Mouse (Mus musculus) midbrain, embryonic 10.5 days (tissue): Measurements from ENCODE around the gene Ccdc30. TPM values are rescaled to one million over a fixed set of nuclear protein-coding genes. Genes with fewer than 3 reads are reported as not detected.

Experiments
- DNase-seq: peaks from one replicate; pipeline ENCODE4 v3.0.0-alpha.2; 2017; ENCODE audit warnings: low spot score
- H3K27ac ChIP-seq: fragments of 300-500 bp; sonication (generic); replicated peaks from 2 replicates; pipeline ENCODE4 v1.5.1; 2016; ENCODE audit warnings: mild to moderate bottlenecking
- H3K27me3 ChIP-seq: fragments of 300-500 bp; sonication (generic); 2 replicates; pipeline ENCODE4 v1.6.1; 2016; ENCODE audit warnings: low read depth, mild to moderate bottlenecking; ENCODE audit not compliant: poor library complexity, severe bottlenecking
- H3K36me3 ChIP-seq: fragments of 300-500 bp; sonication (generic); 2 replicates; pipeline ENCODE4 v1.6.1; 2016; ENCODE audit warnings: mild to moderate bottlenecking, moderate library complexity
- H3K4me1 ChIP-seq: fragments of 300-500 bp; sonication (generic); 2 replicates; pipeline ENCODE4 v1.6.1; 2016
- H3K4me3 ChIP-seq: fragments of 300-500 bp; sonication (generic); 2 replicates; pipeline ENCODE4 v1.5.1; 2016; ENCODE audit warnings: mild to moderate bottlenecking, moderate library complexity
- H3K9me3 ChIP-seq: fragments of 300-500 bp; sonication (generic); replicated peaks from 2 replicates; pipeline ENCODE4 v1.6.1; 2016; ENCODE audit warnings: mild to moderate bottlenecking
- WGBS: fragments of 180-500 bp; shearing (Covaris S2); methylation state at CpG from one replicate; pipeline ENCODE4 v1.1.7; 2016; 5-methylcytosine and 5-hydroxymethylcytosine counted together
- polyA plus RNA-seq: library from polyadenylated mRNA; unstranded; fragments of >200 nt; fragmentation: Nextera tagmentation; extraction: Ambion mirVana; gene quantifications from 2 replicates; pipeline ENCODE4 v1.2.1, GENCODE M21; 2016

Ccdc30 gene
- polyA plus RNA-seq, 1 experiment from 2014 or later: 9.1 TPM

GRCm38 (mm10) chr4:119441836-119442235 is 26.5 kb upstream of the Ccdc30 start:
- H3K4me1 ChIP-seq: peaks cover 5% of the 10 kb centered on the region
- no peaks in the 10 kb centered on the region for H3K9me3 ChIP-seq
- H3K36me3 ChIP-seq: no peaks in the 10 kb centered on the region
- DNase-seq: no peak
- H3K27me3 ChIP-seq: no peaks in the 10 kb centered on the region
- 94% methylated on average over 4 of the region's 4 CpGs for WGBS
- no peak overlapping the region for H3K27ac ChIP-seq
- no peak overlapping the region for H3K4me3 ChIP-seq

GRCm38 (mm10) chr4:119437936-119438335 is 22.6 kb upstream of the Ccdc30 start:
- peaks cover 9% of the 10 kb centered on the region; the same call in 1 of the 2 replicates for H3K9me3 ChIP-seq
- DNase-seq: no peak
- H3K4me1 ChIP-seq: peaks cover 5% of the 10 kb centered on the region
- 91% methylated on average over 2 of the region's 2 CpGs for WGBS
- H3K27ac ChIP-seq: no peak overlapping the region
- no peaks in the 10 kb centered on the region for H3K36me3 ChIP-seq
- no peaks in the 10 kb centered on the region for H3K27me3 ChIP-seq
- no peak overlapping the region for H3K4me3 ChIP-seq

- Histone ChIP-seq H3K4me1 (no peaks in the 10 kb centered on the region), H3K27ac (no peak overlapping the region), H3K36me3 (no peaks in the 10 kb centered on the region), H3K4me3 (no peak overlapping the region), H3K9me3 (peaks cover 3% of the 10 kb centered on the region; the same call in 1 of the 2 replicates), H3K27me3 (peaks cover 6% of the 10 kb centered on the region; the same call in 1 of the 2 replicates)
- no peak for DNase-seq
- WGBS: 40% methylated on average over 5 of the region's 5 CpGs
These were observed 15.4 kb upstream of the Ccdc30 start for GRCm38 (mm10) chr4:119430678-119431077.

DNA sequence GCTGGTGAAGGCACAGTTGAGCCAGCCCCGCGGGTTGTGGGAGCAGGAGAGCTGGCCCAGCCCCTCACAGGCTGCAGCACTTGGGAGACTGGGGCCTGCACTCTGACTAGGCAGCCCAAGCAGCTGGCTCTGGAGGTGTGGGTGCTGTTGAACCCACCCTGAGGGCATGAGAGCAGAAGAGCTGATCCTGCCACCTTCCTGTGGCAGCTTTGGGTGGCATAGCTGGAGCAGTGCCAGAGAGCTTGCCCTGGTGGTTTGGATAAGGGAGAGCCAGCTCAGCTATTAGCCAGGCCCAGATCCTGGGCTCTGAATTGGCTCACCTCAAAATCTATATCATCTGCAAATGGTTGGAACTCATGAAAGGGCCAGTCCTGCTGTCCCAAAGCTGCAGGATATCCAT is 12.4 kb upstream of the Ccdc30 start:
- peaks cover 8% of the 10 kb centered on the region for H3K4me1 ChIP-seq
- WGBS: 54% methylated on average over 2 of the region's 2 CpGs
- DNase-seq: no peak
- H3K36me3 ChIP-seq: no peaks in the 10 kb centered on the region
- H3K27me3 ChIP-seq: peaks cover 31% of the 10 kb centered on the region
- no peak overlapping the region for H3K4me3 ChIP-seq
- H3K27ac ChIP-seq: no peak overlapping the region
- H3K9me3 ChIP-seq: no peaks in the 10 kb centered on the region

DNA sequence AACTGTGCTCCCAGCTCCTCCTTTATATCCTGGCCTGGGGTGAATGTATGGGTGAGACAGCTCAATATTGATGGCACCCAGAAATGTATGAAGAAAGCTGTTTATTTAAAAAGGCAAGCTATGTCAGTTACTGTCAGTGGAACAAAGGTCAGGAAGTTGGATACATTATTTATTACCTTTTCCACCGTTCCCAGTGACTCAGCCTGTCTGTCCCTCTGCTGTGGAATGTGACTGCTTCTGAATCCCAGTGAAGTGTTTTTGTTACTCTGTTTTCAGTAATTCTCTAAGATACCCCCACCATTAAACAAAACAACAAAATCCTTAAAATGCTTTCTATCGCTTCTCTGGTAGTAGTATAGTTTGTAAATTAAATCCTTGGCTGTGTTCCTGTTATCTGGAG is 10.3 kb upstream of the Ccdc30 start:
- 83% methylated on average over 2 of the region's 2 CpGs for WGBS

GRCm38 (mm10) chr4:119425077-119425476 is 9.8 kb upstream of the Ccdc30 start:
- Histone ChIP-seq H3K9me3 (no peaks in the 10 kb centered on the region), H3K4me1 (peaks cover 20% of the 10 kb centered on the region), H3K27ac (no peak overlapping the region), H3K4me3 (no peak overlapping the region), H3K36me3 (no peaks in the 10 kb centered on the region), H3K27me3 (peaks cover 31% of the 10 kb centered on the region)
- DNase-seq: no peak
- WGBS: 91% methylated on average over 2 of the region's 2 CpGs

More for the DNA sequence above, 10.3 kb upstream of the Ccdc30 start:
- Histone ChIP-seq H3K36me3 (no peaks in the 10 kb centered on the region), H3K4me1 (peaks cover 20% of the 10 kb centered on the region), H3K27ac (no peak overlapping the region), H3K4me3 (no peak overlapping the region), H3K9me3 (no peaks in the 10 kb centered on the region), H3K27me3 (peaks cover 31% of the 10 kb centered on the region)
- DNase-seq: no peak

DNA sequence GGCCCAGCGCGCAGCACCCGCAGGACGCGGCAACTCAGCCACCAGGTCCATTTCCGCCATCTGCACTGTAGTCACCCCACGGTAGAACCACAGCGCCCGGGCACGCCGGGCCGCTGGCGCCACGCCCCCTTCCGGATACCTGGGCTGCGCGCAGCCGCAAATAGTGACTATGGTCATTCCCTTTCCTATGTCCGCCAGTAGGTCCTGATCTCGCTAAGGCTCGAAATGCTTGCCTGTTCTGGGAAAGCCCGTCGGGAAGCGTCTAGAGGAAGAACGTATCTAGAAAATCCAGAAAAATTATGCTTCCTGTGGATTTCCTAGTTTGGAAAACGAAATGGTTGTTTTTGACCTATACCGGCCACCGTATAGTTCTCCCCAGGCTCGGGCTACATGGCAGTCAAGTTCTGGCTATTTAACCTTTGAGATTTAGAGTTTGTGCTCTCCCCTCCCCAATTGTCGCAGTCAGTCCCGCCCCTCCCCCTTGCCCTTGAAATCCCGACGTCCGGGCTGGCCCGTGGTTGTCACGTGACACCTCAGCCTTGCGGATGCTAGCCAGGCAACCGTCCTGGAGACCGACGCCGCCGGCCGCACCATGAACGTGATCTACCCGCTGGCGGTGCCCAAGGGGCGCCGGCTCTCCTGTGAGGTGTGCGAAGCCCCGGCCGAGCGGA is 7.1 kb upstream of the Ccdc30 start, which contains the start of the genes Ppcs and Zmynd12:
Gene Ppcs (minus strand): TSS at position 127 of the 671 bp plus-strand sequence.
Gene Zmynd12 (plus strand): TSS at position 521 of the 671 bp plus-strand sequence.
- H3K27me3 ChIP-seq: peaks cover 25% of the 10 kb centered on the region
- peaks cover 11% of the 10 kb centered on the region; the same call in 1 of the 2 replicates for H3K36me3 ChIP-seq
- H3K9me3 ChIP-seq: no peaks in the 10 kb centered on the region
- peaks cover 20% of the 10 kb centered on the region for H3K4me1 ChIP-seq
- under 1% methylated on average over 52 of the region's 52 CpGs for WGBS
- peak; percentile 94 for DNase-seq
- H3K27ac ChIP-seq: peak within 1 kb of the TSS; percentile 87
- H3K4me3 ChIP-seq: peak within 1 kb of the TSS; percentile 81

DNA sequence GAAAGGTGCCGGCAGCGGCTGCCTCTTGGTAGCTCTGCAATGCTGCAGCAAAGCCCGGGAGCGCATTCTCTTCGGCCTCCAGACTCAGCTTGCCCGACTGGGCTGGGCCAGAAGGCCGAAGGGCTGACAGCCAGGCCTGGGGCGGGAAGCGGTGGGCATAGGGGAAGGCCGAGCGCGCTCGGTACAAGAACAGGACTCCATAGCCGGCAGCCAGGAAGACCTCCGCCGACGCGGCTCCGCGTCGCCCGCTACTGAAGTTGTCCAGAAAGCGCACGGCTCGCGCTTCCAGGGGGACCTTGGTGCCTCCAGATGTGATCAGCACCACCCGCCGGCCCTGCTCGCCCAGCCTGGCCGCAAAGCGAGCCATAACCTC is 6.6 kb upstream of the Ccdc30 start:
- Histone ChIP-seq H3K4me1 (peaks cover 20% of the 10 kb centered on the region), H3K4me3 (peak overlapping the region; percentile 81), H3K36me3 (peaks cover 11% of the 10 kb centered on the region; the same call in 1 of the 2 replicates), H3K27ac (peak overlapping the region; percentile 87), H3K27me3 (peaks cover 25% of the 10 kb centered on the region), H3K9me3 (no peaks in the 10 kb centered on the region)
- no peak for DNase-seq
- WGBS: under 1% methylated on average over 31 of the region's 31 CpGs

- no peak for DNase-seq
- Histone ChIP-seq H3K9me3 (no peaks in the 10 kb centered on the region), H3K4me3 (peak overlapping the region; percentile 81), H3K27ac (peak overlapping the region; percentile 87; the same call in 1 of the 2 replicates), H3K36me3 (peaks cover 11% of the 10 kb centered on the region; the same call in 1 of the 2 replicates), H3K4me1 (peaks cover 20% of the 10 kb centered on the region), H3K27me3 (peaks cover 25% of the 10 kb centered on the region)
- WGBS: 82% methylated on average over 3 of the region's 3 CpGs
These were observed 5.9 kb upstream of the Ccdc30 start for GRCm38 (mm10) chr4:119421191-119421590.

DNA sequence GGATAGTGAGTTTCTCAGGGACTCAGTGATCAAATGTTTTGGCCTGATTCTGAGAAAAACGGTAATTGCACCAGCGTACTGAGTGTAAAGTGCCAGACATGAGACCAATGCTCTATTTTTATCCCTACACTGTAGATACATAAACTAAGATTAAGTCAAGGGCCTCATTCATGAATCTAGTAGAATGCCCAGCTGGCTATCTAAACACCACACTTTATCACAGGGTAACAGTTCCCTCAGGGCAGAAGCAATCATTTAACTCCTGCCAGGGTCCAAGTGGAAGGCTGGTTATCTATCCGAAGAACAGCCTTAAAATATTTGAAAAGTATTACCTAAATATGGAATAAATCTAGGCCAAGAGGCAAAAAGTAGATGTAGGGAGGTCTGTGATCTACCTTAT is 2.6 kb upstream of the Ccdc30 start:
- Histone ChIP-seq H3K27ac (no peak overlapping the region), H3K27me3 (0 out of 2 replicates have a peak, but pooled peaks cover 4% of the 10 kb centered on the region), H3K4me3 (no peak overlapping the region), H3K9me3 (no peaks in the 10 kb centered on the region), H3K36me3 (peaks cover 11% of the 10 kb centered on the region; the same call in 1 of the 2 replicates), H3K4me1 (peaks cover 39% of the 10 kb centered on the region)
- 94% methylated on average over 3 of the region's 3 CpGs for WGBS
- DNase-seq: no peak

DNA sequence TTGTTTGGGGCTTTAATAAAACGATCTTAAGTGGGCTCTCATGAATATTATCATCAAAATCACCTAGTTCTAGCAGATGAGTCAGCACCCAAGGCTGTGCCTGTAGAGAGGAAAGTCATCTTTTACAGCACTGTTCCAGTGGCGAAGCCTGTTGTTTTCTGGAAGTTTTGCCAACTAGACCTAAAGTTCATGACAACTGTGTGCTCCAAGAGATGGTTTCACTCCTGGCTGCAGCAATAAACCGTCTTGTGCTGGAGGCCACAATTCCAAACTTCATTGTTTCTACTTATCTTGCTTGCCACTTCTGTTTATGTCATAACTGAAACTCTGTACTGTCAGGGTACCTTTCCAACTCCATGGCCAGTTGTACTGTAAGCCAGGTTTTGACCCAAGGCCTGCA is 1.9 kb upstream of the Ccdc30 start:
- Histone ChIP-seq H3K27ac (no peak overlapping the region), H3K4me3 (no peak overlapping the region), H3K9me3 (no peaks in the 10 kb centered on the region), H3K36me3 (peaks cover 11% of the 10 kb centered on the region; the same call in 1 of the 2 replicates), H3K27me3 (0 out of 2 replicates have a peak, but pooled peaks cover 4% of the 10 kb centered on the region), H3K4me1 (peaks cover 36% of the 10 kb centered on the region)
- 80% methylated on average over 3 of the region's 3 CpGs for WGBS
- no peak for DNase-seq

DNA sequence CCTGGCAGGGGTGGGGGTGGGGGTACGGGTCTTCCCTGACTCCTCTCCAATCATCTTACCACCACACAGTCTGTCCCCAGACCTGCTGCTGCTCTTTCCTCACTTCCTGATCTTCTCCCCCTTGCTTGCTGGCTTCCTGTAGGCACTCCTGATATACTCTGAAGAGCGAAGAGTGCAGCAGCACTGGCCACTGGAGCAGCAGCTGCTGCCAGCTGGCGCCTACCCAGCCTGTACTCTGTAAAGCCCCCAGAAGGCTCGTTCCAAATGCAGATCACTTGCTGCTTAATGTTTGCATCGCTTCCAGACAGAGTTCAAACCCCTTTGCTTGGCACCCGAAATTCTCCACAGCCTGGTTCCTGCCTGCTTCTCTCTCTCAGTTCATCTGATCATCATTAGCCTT is 2.5 kb downstream of the Ccdc30 start:
- no peak overlapping the region for H3K4me3 ChIP-seq
- DNase-seq: no peak
- no peaks in the 10 kb centered on the region for H3K36me3 ChIP-seq
- 84% methylated on average over 6 of the region's 6 CpGs for WGBS
- peaks cover 25% of the 10 kb centered on the region for H3K4me1 ChIP-seq
- 0 out of 2 replicates have a peak, but pooled peaks cover 2% of the 10 kb centered on the region for H3K9me3 ChIP-seq
- no peak overlapping the region for H3K27ac ChIP-seq
- 0 out of 2 replicates have a peak, but pooled peaks cover 4% of the 10 kb centered on the region for H3K27me3 ChIP-seq
